Mouse (Mus musculus) kidney, adult 9 months (tissue): Measurements from ENCODE around the gene Gm266.
"Not testable (repeated sequence)": the region's sequence is repeated elsewhere in the genome, so short reads cannot be mapped to it uniquely, and the experiment has no call there.

ENCODE experiments used
- DNase-seq: peaks from one replicate; pipeline ENCODE4 v3.0.0; 2022

The Gm266 gene

DNA sequence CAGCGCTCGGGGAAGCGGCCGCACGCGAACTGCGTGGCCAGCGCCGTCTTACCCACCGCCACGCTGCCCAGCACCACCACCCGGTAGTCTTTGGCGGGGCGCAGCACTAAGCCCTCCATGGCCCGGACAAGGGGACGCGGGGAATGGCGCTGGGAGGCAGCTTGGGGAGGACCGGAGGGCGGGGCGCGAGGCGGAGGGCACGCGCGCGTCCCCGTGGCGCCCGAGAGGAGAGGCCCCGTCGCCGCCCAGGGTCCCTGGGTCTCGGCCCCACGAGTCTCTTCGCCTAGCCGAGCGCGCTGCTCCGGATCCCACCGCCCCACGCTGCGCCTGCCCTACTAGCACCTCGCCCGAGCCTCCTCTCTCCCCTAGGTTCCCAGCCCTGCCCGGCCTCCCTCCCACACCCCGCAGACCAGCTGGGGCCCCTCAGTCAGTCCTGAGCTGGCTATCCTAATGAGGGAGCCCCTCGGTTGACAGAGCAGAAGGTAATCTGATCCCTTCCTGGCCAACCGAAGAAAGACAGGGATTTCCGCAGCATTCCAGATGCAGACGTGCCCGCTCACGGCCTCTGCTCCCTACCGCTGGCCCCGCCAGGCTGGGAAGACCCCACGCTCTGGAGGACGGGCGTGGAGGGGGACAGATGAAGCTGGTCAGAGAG is at the start of gene Gm266:
Gene Gm266, minus strand, starts transcription at position 172 of the 655 bp plus-strand sequence.
- no peak for DNase-seq

DNA sequence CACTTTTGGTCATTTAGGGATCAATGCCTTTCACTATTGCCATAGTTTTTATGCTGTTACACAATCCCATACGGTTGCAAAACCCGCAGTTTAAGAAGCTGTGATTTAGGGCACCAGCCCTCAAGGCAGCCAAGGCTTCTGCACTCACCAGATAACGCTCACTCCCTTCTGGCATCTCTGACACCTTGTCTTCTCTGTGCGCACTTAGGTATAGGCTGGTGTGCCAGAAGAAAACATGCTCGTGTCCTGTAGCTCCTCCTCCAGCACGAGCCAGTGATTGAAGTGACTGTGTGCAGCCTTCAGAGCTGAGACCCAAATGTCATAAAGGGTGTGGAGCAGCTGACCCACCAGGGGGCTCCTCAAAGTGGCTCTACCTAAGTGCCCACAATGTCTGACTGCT is 49.7 kb upstream of the Gm266 start:
- DNase-seq, result no peak

DNA sequence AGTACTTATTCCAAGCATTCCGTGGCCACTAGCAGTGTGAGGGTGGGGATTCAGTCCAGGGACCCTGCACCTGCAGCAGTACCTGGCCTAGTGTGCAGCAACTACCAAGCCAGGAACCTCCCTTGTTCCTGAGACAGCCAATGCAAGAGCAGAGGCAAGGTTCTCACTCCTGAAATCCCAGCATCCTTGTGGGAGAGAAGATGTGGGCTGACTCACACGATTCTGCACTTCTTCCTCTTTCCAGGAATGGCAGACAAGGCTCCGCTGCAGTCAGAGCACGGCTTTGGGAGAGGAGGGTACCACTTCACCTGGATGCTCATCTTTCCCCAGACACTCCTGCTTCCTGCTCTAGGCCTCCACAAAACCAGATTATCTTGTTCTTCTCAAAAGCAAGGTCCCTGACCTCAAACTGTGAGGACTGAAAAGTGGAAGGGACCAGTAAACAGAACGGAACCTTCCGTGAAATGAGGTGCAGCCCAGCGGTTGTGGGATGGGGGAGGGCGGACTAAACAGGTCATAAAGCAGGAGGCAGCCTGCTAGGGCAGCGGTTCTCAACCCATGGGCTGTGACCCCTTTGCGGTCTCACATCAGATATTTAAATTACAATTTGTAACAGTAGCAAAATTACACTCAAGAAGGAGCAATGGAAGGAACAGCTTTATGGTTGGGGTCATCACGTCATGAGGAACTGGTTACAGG is 47.6 kb upstream of the Gm266 start:
- DNase-seq, result no peak

DNA sequence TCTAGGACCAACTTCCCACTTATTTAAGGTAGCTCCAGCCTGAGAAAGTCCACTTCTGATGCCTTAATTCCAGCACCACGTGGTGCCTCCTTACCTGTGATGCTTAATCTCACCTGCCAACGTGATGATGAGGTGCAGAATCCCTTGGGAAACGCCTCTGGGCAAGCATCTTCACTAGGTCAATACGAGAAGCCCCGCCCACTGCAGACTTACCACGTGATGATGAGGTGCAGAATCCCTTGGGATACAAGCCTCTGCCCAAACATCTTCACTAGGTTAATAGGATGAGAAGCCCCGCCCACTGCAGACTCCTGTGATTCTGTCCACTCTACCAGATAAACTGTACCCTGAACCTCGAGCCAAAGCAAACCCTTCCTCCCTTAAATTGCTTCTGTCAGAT is 43.6 kb upstream of the Gm266 start:
- no peak for DNase-seq

DNA sequence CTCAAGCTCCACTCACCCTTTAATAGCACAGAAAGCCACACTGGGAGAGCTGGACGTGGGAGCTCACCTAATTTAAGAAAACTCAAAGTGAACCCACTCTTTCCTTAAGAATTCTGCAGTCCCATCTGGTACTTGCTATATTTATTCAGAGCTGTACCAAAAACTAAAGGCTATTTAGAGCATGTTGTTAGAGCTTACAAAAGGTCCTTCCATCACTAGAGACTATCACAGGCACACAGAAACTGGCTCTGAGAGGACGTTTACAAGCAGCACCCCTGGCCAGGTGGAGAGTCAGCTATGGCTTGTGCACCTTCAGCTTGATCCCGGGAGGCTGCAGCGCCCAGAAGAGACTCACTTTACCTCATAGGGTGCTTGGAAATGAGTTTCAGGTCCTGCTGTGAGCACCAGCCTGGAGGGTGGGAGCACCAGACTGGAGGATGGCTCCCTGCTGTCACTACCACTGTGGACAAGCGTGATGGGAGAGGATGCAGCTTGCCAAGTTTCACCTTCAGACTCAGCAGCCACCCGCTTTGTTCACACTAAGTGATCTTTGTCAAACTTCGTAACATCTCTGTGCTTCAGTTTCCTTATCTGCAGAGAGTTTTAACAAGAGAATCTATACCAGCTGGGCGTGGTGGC is 42.1 kb upstream of the Gm266 start:
- no peak for DNase-seq

DNA sequence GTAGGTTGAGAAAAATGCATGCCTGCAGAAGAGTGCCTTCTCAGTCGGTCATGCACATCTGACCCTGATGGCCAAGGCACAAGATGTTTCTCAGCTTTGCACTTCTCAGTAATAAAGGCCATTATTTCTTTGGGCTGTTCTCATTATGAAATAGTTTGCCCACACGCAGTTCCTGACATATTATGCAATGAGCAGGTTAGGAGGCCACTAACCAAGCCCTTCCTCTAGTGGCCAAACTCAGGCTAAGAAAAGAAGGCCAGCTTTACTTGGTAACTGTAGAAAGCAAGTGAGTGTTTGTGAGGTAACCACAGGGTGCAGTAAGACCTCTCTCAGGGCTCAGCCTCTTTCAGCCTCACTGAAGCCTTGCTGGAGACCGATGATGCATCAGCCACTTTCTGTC is 39.3 kb upstream of the Gm266 start:
- DNase-seq, result no peak

DNA sequence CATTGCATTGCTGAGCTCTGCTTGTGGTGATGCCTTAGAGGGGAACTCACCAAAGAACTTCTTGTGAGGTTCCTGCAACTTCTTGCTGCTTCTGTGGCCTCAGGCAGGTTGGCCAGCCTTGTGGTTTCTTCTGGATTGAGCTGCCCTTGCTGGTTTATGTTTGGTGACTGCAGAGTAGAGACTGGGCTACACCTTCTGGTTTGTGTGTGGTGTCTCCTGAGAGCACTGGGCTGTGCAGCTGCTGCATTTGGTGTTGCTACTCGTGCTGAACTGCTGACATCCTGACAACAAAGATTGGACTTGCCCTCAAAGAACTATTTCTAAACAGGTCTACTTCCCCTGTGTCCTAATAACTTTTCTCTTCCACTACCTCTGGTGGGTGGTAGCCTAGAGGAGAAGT is 38.8 kb upstream of the Gm266 start:
- no peak for DNase-seq

DNA sequence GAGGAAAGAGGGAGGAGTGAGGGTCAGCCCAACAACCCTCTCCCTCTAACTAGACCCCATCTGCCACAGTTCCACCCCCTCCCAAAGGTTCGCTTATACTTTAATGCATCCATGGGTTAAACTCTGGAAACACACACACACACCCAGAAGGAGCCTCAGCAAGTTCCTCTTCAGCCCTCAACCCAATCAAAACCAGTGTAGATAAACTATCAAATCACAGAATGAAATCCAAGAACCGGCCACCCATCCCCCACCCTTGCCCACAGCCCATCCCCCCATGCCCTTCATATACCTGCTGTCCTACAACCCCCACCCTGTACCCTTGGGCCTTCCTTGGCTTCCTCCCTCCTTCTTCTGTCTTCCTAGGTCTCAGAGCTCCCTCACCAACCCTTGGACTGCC is 35.4 kb upstream of the Gm266 start:
- no peak for DNase-seq

DNA sequence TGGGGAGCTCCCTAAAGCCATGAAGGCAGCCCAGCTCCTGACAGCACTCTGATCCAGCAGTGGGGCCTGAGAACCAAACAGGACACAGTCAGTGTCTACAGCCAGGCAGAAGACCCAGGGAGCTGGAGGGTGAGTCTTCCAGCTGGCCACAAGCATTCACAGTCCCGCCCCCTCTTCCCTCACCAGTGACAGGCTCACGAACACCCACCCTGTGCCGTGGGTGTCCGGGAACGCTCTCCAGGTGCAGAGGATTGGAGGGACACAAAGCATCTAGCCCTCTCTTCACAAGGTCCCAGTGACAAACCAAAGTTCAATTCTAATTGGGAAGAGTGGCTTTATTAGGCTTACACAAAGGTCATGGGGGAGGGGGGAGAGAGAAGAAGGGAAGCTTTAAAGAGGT is 34.2 kb upstream of the Gm266 start:
- no peak for DNase-seq

DNA sequence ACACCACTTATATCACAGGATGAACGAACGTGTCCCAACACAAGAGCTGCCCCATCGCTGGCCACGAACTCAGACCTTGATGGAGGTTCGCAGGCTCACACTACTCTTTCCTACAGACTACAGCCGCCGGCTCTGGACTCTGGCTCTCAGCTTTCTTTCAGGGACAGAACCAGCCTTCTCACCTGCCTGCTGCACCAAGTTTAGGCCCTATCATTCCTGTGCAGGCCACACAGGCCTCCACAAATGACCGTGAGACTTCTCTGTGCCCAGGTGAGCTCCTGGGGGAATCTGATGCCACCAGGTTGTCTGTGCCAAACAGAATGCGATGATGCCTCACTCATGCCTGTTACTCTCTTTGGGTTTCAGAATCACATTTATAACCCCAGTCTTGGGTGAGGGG is 32.8 kb upstream of the Gm266 start:
- no peak for DNase-seq

DNA sequence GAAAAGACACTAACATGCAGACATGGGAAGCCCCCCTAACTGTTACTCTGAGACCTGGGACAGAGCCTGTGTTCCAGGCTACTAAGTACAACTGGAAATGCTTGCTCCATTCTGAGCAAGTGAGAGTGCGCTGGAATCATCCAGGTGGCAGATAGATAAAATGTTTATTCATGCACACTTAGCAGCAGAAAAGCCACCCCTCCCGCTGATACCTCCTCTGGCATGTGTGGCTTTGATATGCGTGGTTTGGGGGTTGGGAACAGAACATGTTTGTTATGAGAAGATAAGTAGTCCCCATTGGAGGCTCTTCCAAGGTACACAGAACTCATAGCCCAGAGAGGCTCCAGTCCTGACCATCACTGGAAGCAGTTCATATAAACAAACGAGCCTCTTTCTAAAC is 32.3 kb upstream of the Gm266 start:
- DNase-seq, result no peak

DNA sequence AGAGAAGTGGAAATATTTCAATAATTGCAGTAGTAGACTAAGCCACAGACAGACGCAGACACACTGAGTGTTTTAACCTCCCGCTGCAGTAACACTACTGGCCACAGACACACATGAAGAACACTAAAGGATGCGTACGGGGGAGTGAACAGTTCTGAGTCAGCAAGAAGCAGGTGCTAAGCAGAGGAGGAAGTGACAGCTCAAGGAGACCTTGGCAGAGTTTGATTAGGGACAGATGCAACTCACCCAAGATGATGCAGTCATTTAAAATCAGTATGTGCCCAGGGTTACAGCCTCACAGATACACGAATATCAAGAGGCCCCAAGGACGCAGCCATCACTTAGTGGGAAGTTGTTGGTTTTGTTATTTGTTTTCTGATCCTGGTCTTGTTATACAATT is 31.2 kb upstream of the Gm266 start:
- no peak for DNase-seq

DNA sequence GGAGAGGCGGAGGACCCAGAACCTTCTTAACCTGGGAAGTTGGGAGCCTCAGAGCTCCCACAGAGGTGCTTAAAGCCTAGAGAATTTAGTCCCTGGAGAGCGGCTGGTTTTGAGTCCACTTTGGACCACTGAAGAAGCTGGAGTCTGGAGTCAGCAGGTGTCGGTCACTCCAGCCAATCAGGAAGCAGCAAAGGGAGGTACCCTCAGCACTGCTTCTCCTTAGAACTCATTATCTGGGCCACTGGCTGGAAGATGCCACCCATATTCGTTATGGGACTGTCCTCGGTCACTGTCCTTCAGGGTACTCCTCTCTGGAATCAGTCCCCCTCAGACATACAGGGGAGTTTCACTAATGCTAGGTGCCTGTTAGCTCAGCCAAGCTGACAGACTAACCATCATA is 30.3 kb upstream of the Gm266 start:
- DNase-seq, result no peak

DNA sequence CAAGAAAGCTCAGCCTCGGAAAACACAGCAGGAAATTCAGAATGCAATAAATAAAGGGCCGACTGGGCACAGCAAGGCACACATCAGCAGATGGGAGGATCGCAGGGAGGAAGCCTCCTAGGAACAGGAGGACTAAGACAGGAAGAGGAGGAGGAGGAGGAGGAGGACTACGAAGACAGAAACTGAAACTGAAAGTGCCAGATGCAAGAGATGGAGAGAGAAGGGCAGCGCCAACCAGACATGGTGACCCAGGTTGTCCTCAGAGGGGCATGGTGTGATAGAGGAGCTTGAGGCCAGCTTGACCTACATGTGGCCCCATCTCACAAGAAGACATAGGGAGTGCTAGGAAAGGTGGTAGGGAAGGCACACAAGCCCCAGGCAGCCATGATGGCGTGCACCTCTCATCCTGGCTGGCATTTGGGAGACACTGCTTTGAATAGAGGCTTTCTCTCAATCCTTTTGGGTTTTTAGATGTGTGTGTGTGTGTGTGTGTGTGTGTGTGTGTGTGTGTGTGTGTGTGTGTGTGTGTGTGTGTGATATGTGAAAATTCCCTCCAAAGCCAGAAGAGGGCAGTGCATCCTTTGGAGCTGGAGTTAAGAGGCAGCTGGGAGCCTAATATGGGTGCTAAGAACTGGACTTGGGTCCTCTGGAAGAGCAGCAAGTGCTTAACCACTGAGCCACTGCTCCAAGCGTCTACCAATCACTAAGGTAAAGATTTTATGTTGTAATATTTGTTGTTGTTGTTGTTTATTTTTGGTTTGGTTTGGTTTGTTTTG is 29.4 kb upstream of the Gm266 start:
- no peak for DNase-seq

DNA sequence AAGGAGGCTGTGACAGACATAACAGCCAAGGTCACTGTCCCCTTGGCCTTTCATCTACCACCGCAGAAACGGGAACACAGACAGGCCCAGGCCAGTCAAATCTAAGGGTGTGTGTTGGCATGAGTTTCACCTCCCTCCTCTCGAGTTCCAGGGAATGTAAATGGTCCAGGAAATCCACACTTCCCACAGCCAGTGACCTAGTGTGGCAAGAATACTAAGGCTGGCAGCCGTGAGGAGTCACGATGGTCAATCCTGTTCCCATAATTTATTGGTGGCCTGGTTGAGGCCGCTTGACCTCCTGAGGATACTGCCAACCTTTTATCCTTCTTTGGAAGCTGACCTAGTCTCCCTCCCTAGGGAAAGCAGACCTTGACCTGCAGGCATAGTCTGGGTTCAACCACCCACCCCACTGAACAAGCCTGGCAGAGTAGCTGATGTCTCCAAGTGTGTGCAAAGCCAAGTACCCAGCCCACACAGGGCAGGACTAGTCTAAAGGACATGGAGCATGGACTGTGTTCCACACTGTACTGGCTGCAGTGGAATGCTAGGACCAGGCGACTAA is 28.7 kb upstream of the Gm266 start:
- peak; percentile 92 for DNase-seq

DNA sequence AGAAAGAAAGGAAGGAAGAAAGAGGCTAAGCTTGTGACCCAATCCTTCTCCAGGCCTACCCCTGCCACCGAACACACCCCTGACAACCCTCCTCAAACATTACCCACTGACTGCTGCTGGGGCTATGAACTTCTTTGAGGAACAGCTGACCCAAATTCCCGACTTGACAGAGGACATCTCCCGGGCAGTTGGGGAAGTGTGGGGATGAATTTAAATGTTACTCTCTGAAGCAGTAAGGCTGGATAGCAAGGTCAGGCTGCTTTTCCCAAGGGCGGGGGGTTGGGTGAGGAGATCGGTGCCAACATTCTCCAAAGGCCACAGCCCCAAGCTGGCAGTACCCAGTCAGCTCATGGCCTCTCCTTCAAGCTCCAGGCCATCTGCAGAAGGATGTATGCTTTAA is 28.1 kb upstream of the Gm266 start:
- peak; percentile 61 for DNase-seq

DNA sequence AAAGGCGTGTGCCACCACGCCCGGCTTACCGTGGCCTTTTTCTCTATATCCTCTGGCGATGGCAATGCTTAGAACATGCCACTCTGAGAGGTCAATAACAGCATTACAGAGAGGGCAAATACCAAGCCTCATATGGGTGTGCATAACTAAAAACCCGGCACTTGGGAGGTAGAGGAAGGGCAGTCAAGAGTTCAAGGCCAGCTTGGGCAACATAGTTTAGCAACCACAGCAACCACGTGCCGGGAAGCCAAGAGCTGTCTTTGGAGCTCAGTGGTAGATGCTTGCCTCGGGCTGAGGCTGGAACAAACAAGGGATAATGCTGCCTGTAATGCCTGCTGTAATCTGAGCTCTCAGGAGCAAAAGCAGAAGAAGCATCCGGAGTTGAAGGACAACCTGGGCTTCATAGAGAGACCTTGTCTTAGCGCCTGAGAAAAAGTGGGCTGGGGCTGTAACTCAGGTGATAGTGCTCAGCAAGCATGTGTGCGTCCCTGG is 27.0 kb upstream of the Gm266 start:
- no peak for DNase-seq

DNA sequence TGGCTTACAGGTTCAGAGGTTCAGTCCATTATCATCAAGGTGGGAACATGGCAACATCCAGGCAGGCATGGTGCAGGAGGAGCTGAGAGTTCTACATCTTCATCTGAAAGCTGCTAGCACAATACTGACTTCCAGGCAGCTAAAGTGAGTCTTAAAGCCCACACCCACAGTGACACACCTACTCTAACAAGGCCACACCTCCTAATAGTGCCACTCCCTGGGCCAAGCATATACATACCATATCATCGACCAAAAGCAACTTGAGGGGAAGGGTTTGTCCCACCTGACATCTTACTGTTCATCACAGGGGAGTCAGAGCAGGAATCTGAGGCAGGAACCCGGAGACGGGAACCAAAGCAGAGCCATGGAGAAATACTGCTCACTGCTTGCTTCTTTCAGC is 22.8 kb upstream of the Gm266 start:
- DNase-seq, result not testable (repeated sequence)

DNA sequence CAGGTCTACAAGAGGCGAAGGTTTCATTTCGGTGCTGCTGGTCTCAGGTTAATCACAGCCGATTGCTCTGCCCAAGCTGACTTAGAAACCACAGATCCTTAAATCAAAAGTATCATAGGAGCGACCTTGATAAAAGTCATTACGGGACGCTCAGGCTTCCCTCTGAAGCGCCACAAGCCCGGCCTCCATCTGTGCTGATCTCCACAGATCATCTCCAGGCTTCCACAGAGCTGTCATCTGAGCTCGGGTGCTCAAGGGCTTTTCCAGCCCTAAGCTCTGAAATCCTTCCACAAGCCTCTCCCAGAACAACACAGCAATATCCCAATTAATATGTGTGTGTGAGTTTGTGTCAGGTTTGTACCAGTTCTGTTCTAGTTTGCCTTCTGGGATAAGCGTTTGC is 22.3 kb upstream of the Gm266 start:
- DNase-seq, result no peak

DNA sequence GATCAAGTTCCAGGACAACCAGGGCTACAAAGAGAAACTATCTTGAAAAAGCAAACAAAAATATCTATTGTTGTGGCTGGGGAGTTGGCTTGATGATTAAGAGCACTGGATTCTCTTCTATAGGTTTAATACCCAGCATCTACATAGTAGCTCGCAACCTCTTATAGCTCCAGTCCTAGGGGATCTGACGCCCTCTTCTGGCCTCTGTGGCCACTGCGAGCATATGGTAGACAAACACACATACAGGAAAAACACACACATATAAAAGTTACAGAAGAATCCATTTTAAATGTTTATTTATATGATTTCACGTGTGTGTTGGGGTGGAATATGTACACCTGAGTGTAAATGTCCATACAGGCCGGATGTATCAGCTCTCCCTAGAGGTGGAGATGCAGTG is 21.4 kb upstream of the Gm266 start:
- DNase-seq, result no peak

DNA sequence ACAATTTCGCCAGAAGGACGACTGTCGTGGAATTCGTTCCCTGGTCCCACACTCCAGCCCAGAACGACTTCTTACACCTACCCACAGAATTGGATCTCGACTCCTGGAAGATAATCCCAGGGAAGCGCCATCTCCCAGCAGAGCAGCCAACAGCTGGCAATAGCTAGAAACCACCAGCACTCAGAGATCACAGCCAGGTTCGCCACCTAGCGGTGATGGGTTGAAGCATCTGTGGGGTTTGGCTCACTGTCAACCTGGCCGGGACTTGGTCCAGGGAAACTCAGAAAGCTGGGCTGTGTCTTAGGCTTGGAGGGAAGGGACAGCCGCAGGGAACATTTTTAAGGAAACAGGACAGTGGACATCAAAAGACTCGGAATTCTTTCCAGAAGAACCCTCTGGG is 19.3 kb upstream of the Gm266 start:
- peak; percentile 97 for DNase-seq

DNA sequence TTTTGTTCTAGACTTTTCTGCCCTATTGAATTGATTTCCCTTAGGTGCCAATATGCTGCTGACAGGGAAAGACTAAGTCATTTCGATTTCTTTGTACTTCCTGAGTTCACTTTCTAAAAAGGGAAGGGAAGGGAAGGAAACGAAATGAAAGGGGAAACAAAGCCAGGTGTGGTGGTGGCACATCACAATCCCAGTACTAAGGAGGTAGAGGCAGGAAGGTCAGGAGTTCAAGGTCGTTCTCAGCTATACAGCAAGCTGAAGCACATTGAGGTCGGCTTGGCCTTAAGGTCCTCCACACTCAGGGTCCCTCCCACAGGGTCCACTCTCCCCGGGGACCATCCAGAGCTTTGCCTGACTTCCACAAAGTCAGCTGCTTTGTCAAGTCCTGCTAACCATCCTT is 17.9 kb upstream of the Gm266 start:
- DNase-seq, result no peak

DNA sequence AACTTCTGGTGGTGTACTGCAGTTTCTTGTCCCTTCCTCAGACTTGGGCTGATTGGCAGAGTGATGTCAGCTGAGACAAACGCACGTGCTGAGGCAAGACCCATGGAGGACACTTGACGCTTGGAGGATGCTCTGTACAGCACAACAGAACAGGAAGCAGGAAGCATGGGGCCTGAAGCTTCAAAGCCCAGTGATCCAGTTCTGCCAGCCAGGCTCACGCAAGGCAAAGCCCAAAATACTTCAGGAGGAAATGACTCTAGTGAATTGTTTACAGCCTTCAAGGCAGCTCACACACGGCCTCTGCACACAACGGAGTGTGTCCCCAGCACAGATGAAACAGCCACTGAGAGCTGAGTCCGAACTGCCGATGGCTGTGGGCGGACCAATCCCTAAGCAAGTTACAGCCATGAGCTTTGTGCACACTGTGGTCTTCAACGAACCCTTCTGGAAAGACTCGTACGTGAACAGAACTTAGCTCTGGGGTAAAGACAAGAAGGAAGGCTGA is 17.5 kb upstream of the Gm266 start:
- DNase-seq, result peak; percentile 33
